Mouse (Mus musculus): ENCODE results near the gene Agr2. TPM values are rescaled to one million over a fixed set of nuclear protein-coding genes. Genes with fewer than 3 reads are reported as not detected.

The Agr2 gene
- polyA plus RNA-seq, 1 experiment from 2014 or later = not detected

DNA sequence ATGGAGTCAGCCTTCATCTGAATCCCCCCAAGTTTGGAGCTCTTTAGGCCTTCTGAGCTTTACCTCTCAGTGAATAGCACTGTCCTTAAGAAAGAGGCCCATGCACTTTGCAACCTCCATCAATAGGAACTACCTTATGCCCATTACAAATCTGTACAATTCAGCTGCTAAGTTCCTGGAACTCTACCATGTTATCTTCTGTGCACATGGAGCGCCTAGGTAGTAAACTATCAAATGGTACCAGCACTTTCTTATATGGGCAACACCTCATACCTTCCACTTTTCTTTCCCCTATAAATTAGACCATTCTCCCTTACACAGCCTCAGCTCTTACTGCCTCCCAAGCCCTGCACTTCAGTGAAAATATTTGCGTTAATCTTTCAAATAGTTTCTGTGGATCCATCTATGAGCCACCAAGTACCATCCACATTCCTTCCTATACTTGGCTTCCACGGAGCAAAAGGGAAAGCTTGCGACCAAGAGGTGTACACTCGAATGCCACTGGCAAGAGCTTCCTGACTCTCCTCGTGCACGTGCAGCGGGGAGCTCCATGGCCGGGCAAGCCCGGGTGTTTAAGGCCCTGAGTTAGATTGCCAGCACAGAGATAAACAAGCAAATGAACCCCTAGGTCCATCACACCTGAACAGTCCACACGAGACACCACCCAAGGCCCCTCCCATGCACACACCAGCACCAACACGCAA lies 38.1 kb downstream of the Agr2 start:
- Histone ChIP-seq H3K9me3 (peaks cover 12% of the 10 kb centered on the region; the same call in 1 of the 2 replicates), H3K4me3 (no peak overlapping the region), H3K27ac (no peak overlapping the region), H3K36me3 (replicated peaks) (peaks cover 24% of the 10 kb centered on the region), H3K27me3 (ENCODE audit: poor library complexity, severe bottlenecking) (no peaks in the 10 kb centered on the region), H3K4me1 (no peaks in the 10 kb centered on the region)
- no peak for DNase-seq (ENCODE audit: extremely low spot score, low spot score)
- WGBS = 93% methylated on average over 12 of the region's 12 CpGs

DNA sequence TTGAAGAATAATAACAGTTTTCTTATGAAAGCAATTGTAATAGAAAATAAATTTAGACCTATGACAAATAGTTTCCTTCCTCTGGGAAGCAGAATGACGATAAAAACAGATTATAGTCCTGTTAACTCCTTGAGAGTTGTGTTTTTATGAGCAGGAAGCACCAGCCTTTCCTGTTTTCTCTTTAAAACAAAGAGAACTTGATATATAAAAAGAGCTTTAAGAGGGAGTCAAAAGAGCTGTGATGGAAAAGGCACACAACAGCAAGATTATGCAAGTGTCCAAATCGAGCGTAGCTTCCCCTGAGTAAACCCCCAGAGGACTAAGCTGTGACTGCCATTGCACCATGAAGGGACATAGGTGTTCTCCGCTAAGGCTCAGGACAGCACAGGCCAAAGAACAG lies 39.7 kb downstream of the Agr2 start:
- H3K4me1 ChIP-seq = no peaks in the 10 kb centered on the region
- 82% methylated on average over 4 of the region's 4 CpGs for WGBS
- no peak for DNase-seq (ENCODE audit: extremely low spot score, low spot score)
- H3K4me3 ChIP-seq = no peak overlapping the region
- H3K36me3 ChIP-seq (replicated peaks) = peaks cover 36% of the 10 kb centered on the region
- no peaks in the 10 kb centered on the region for H3K27me3 ChIP-seq (ENCODE audit: poor library complexity, severe bottlenecking)
- no peak overlapping the region for H3K27ac ChIP-seq
- peaks cover 23% of the 10 kb centered on the region; the same call in 1 of the 2 replicates for H3K9me3 ChIP-seq

DNA sequence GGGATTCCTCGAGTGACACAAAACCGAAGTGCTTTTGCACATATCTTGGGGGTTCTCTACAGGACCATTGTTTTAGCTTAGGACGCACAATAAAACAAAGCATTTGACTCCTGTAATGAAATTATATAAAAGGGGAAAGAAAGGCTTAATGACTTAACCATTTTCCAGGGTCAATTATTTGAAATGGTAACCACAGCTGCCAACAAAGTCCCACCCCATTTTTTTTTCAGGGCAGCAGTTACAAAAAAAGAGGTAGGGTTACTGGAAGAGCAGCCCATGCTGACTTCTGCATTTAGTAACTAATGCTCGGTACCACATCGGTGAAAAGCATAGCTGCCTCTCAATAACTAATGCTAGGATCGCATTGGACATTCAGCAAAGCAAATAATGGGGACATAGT lies 42.8 kb downstream of the Agr2 start:
- no peaks in the 10 kb centered on the region for H3K27me3 ChIP-seq (ENCODE audit: poor library complexity, severe bottlenecking)
- WGBS = 95% methylated on average over 6 of the region's 6 CpGs
- H3K9me3 ChIP-seq = peaks cover 23% of the 10 kb centered on the region; the same call in 1 of the 2 replicates
- peaks cover 11% of the 10 kb centered on the region for H3K4me1 ChIP-seq
- no peak overlapping the region for H3K27ac ChIP-seq
- DNase-seq (ENCODE audit: extremely low spot score, low spot score) = no peak
- no peak overlapping the region for H3K4me3 ChIP-seq
- H3K36me3 ChIP-seq (replicated peaks) = peaks cover 39% of the 10 kb centered on the region

- Histone ChIP-seq H3K36me3 (replicated peaks) (peaks cover 39% of the 10 kb centered on the region), H3K27ac (no peak overlapping the region), H3K27me3 (ENCODE audit: poor library complexity, severe bottlenecking) (no peaks in the 10 kb centered on the region), H3K4me1 (peaks cover 17% of the 10 kb centered on the region), H3K4me3 (no peak overlapping the region), H3K9me3 (peaks cover 23% of the 10 kb centered on the region; the same call in 1 of the 2 replicates)
- DNase-seq (ENCODE audit: extremely low spot score, low spot score) = no peak
- WGBS = 93% methylated on average over 7 of the region's 7 CpGs
Observed at GRCm38 (mm10) chr12:36036121-36036520, 43.4 kb downstream of the Agr2 start.

DNA sequence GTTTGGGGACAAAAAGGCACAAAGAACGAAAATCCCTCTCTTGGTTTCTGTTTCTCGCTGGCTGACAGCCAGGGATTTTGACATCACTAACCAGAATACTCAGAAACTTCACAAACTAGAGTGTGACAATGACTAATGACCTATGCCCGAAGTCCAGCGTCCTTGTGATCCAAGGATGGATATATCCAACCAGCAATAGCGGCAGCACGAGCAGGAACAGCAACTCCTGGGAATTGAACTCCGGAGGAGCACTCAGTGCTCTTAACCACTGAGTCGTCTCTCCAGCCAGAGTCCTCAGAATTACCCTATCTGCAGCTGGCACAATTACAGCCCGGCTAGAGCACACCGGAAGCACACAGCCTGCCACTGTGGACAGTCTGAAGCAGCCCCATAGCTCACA lies 44.1 kb downstream of the Agr2 start:
- H3K36me3 ChIP-seq (replicated peaks) = peaks cover 39% of the 10 kb centered on the region
- no peak overlapping the region for H3K4me3 ChIP-seq
- WGBS = 91% methylated on average over 10 of the region's 10 CpGs
- DNase-seq (ENCODE audit: extremely low spot score, low spot score) = no peak
- H3K4me1 ChIP-seq = peaks cover 22% of the 10 kb centered on the region
- H3K27ac ChIP-seq = no peak overlapping the region
- no peaks in the 10 kb centered on the region for H3K27me3 ChIP-seq (ENCODE audit: poor library complexity, severe bottlenecking)
- peaks cover 23% of the 10 kb centered on the region; the same call in 1 of the 2 replicates for H3K9me3 ChIP-seq

GRCm38 (mm10) chr12:36039541-36040084 lies 46.9 kb downstream of the Agr2 start:
- Histone ChIP-seq H3K27ac (no peak overlapping the region), H3K36me3 (replicated peaks) (peaks cover 20% of the 10 kb centered on the region), H3K4me3 (no peak overlapping the region), H3K4me1 (peaks cover 28% of the 10 kb centered on the region), H3K27me3 (ENCODE audit: poor library complexity, severe bottlenecking) (no peaks in the 10 kb centered on the region), H3K9me3 (peaks cover 17% of the 10 kb centered on the region; the same call in 1 of the 2 replicates)
- DNase-seq (ENCODE audit: extremely low spot score, low spot score) = no peak
- WGBS = 93% methylated on average over 9 of the region's 9 CpGs

- WGBS = 77% methylated on average over 10 of the region's 10 CpGs
- Histone ChIP-seq H3K27me3 (ENCODE audit: poor library complexity, severe bottlenecking) (no peaks in the 10 kb centered on the region), H3K9me3 (peaks cover 12% of the 10 kb centered on the region; the same call in 1 of the 2 replicates), H3K36me3 (replicated peaks) (peaks cover 16% of the 10 kb centered on the region), H3K4me1 (peaks cover 28% of the 10 kb centered on the region), H3K4me3 (peak overlapping the region; percentile 95), H3K27ac (no peak overlapping the region)
- DNase-seq (ENCODE audit: extremely low spot score, low spot score) = no peak
Observed at GRCm38 (mm10) chr12:36040571-36041280, 48.0 kb downstream of the Agr2 start.

- H3K9me3 ChIP-seq = peaks cover 7% of the 10 kb centered on the region; the same call in 1 of the 2 replicates
- peaks cover 11% of the 10 kb centered on the region for H3K36me3 ChIP-seq (replicated peaks)
- peak overlapping the region; percentile 95 for H3K4me3 ChIP-seq
- no peak for DNase-seq (ENCODE audit: extremely low spot score, low spot score)
- peak overlapping the region; percentile 98 for H3K27ac ChIP-seq
- peaks cover 30% of the 10 kb centered on the region for H3K4me1 ChIP-seq
- 58% methylated on average over 4 of the region's 4 CpGs for WGBS
- no peaks in the 10 kb centered on the region for H3K27me3 ChIP-seq (ENCODE audit: poor library complexity, severe bottlenecking)
Observed at GRCm38 (mm10) chr12:36041281-36041589, 48.5 kb downstream of the Agr2 start.

DNA sequence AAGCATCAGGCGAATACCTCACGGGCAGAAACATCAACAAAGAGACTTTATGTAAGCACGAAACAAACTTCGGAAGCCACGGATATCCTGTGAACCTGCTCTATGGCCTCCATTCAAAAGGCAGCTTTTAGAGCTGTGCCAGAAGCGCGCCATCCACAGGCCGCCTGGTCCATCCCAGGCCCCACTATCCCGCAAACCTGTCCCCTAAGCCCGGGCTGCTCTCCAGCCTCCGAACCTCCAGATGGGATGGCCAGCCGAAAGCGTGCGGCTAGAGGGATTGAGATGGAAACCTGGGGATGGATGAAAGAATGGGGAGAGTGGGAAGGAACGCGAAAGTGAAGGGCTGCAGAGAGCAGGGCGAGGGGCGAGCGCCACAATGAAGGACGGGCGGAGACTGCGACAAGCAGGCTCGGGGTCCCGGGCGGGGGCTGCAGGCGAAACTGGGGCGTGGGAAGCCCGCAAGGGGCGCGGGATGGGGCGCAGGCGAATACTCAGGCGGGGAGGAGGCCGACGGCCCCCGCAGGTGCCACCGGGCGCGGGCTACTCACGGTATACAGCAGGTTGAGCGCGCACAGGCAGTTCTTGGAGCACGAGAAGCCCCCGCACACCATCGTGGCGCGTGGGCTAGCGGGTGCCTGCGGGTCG lies 49.1 kb downstream of the Agr2 start:
- Histone ChIP-seq H3K9me3 (peaks cover 1% of the 10 kb centered on the region; the same call in 1 of the 2 replicates), H3K36me3 (replicated peaks) (peaks cover 5% of the 10 kb centered on the region), H3K4me1 (peaks cover 34% of the 10 kb centered on the region), H3K27ac (peak overlapping the region; percentile 98), H3K4me3 (peak overlapping the region; percentile 95), H3K27me3 (ENCODE audit: poor library complexity, severe bottlenecking) (no peaks in the 10 kb centered on the region)
- under 1% methylated on average over 50 of the region's 50 CpGs for WGBS
- peak; percentile 67 for DNase-seq (ENCODE audit: extremely low spot score, low spot score)

- Histone ChIP-seq H3K27ac (peak within 1 kb of the TSS; percentile 98), H3K27me3 (ENCODE audit: poor library complexity, severe bottlenecking) (no peaks in the 10 kb centered on the region), H3K36me3 (replicated peaks) (0 out of 2 replicates have a peak, but pooled peaks cover 2% of the 10 kb centered on the region), H3K4me3 (peak within 1 kb of the TSS; percentile 95), H3K4me1 (peaks cover 34% of the 10 kb centered on the region), H3K9me3 (no peaks in the 10 kb centered on the region)
- DNase-seq (ENCODE audit: extremely low spot score, low spot score) = peak; percentile 94
- under 1% methylated on average over 35 of the region's 35 CpGs for WGBS
Observed at GRCm38 (mm10) chr12:36042348-36042778, 49.7 kb downstream of the Agr2 start, which contains the start of gene Tspan13. Gene Tspan13 (minus strand): TSS chr12:36042500.

- no peak for DNase-seq (ENCODE audit: extremely low spot score, low spot score)
- Histone ChIP-seq H3K4me3 (no peak overlapping the region), H3K27me3 (ENCODE audit: poor library complexity, severe bottlenecking) (no peaks in the 10 kb centered on the region), H3K9me3 (no peaks in the 10 kb centered on the region), H3K27ac (no peak overlapping the region), H3K36me3 (replicated peaks) (no peaks in the 10 kb centered on the region), H3K4me1 (peaks cover 31% of the 10 kb centered on the region)
- WGBS = 84% methylated on average over 2 of the region's 2 CpGs
Observed at GRCm38 (mm10) chr12:36044691-36045090, 52.0 kb downstream of the Agr2 start.

DNA sequence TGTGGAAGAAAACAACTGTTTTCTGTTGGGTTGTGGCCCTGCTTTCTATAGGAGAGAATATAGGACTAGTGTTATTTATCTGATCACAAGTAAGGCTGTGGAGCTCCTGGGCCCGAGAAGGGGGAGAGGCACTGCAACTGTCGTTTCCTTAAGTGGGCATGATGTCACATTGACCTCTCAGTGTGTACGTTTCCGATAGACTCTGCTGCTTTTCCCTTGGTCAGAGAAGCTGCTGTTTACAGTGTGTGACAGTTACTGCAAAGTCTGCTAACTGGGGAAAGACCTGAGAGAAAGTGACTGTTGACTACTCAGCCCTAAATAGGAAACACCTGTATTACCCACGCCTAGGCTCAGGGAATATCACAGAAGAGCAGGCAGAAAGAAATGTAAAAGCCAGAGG lies 53.5 kb downstream of the Agr2 start:
- H3K27ac ChIP-seq = no peak overlapping the region
- H3K27me3 ChIP-seq (ENCODE audit: poor library complexity, severe bottlenecking) = no peaks in the 10 kb centered on the region
- H3K4me3 ChIP-seq = no peak overlapping the region
- no peaks in the 10 kb centered on the region for H3K36me3 ChIP-seq (replicated peaks)
- no peaks in the 10 kb centered on the region for H3K9me3 ChIP-seq
- 51% methylated on average over 5 of the region's 5 CpGs for WGBS
- DNase-seq (ENCODE audit: extremely low spot score, low spot score) = no peak
- H3K4me1 ChIP-seq = peaks cover 16% of the 10 kb centered on the region
